Mouse (Mus musculus): ENCODE data around the gene Pou6f2. TPM values are rescaled to one million over a fixed set of nuclear protein-coding genes. Genes with fewer than 3 reads are reported as not detected.

The Pou6f2 gene
- total RNA-seq, 1 experiment = 0.09 TPM

DNA sequence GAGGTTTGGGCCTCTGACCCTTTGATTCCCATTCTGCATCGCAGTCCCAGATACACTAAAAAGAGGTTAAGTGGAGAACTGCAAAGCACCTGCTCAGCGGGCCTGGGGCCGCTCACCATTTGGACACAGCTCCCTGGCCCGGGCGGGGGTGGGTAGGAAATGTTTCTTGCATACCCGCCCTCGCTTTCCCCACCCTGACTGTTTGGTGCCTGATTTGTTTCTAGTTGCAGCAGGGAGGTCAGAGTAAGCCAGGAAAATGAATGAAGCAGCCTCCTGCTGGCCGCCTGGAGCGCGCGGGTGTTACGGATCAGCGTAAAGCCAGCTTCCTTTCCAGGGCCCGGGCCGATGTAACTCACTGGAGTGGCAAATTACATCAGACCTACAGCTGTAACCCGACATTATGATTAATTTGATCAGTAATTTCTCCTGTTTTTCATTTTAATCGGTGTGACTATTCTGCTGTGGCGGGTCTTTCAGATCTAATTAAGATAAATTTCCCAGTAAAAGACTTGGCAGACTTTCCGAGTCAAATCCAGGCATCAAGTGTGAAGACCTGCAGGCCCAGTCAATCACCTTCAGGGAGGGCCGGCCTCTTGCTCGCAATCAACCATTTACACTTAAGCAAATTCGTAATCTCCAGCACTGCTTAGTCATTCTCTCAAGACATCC, 178.8 kb downstream of the Pou6f2 start:
- no peak overlapping the region for H3K9ac ChIP-seq (ENCODE audit: insufficient read depth, low read depth, low read length, poor library complexity, severe bottlenecking)

GRCm38 (mm10) chr13:18211242-18211641, 186.2 kb downstream of the Pou6f2 start:
- Histone ChIP-seq H3K9me3 (ENCODE audit: control insufficient read depth, insufficient read depth, low read depth, low read length) (no peaks in the 10 kb centered on the region), H3K9ac (ENCODE audit: insufficient read depth, low read depth, low read length, poor library complexity, severe bottlenecking) (no peak overlapping the region), H3K4me1 (ENCODE audit: control insufficient read depth in 2 of 2, insufficient read depth in 2 of 2, low read length in 2 of 2, poor library complexity in 1 of 2) (no peaks in the 10 kb centered on the region), H3K4me3 (ENCODE audit: insufficient read depth in 1 of 2, low read depth in 1 of 2, low read length in 2 of 2, poor library complexity in 1 of 2, severe bottlenecking in 1 of 2) (no peak overlapping the region), H3K27ac (ENCODE audit: insufficient read depth, low read depth, low read length, poor library complexity, severe bottlenecking) (no peak overlapping the region), H3K36me3 (ENCODE audit: control insufficient read depth, insufficient read depth, low read length, poor library complexity, severe bottlenecking) (no peaks in the 10 kb centered on the region)
- DNase-seq (ENCODE audit: low read depth, low spot score) = no peak
- in situ Hi-C loops (cut with MboI; ENCODE audit: low sequenced_read_pairs in 2 of 2, unreplicated experiment in 2 of 2) = no loop called here
- no peak for TF ChIP-seq MAFK (IDR thresholded peaks at IDR 0.05; ENCODE audit: insufficient read depth, low read depth, low read length)
- no peak for TF ChIP-seq HCFC1 (IDR thresholded peaks at IDR 0.05; ENCODE audit: borderline replicate concordance, insufficient read depth, low read length)
- no peak for TF ChIP-seq ZNF384 (IDR thresholded peaks at IDR 0.05; ENCODE audit: low read depth, low read length)
- no peak for TF ChIP-seq CHD2 (IDR thresholded peaks at IDR 0.05; ENCODE audit: low read depth, low read length)
- TF ChIP-seq ZC3H11A (IDR thresholded peaks at IDR 0.05; ENCODE audit: borderline replicate concordance, low read depth, low read length) = no peak

More for the DNA sequence above, 178.8 kb downstream of the Pou6f2 start:
- 0 out of 4 replicates have a peak, but pooled peaks cover 0 to 3% of the 10 kb centered on the region in 2 experiments for H3K4me1 ChIP-seq (ENCODE audit: control insufficient read depth in 2 of 2, insufficient read depth in 2 of 2, low read length in 2 of 2, poor library complexity in 1 of 2)
- peak overlapping the region in 1 of 2 experiments; percentile 1; a peak in 1 of 4 replicates for H3K4me3 ChIP-seq (ENCODE audit: insufficient read depth in 1 of 2, low read depth in 1 of 2, low read length in 2 of 2, poor library complexity in 1 of 2, severe bottlenecking in 1 of 2)
- H3K36me3 ChIP-seq (ENCODE audit: control insufficient read depth, insufficient read depth, low read length, poor library complexity, severe bottlenecking) = no peaks in the 10 kb centered on the region; the same call in 1 of the 2 replicates
- H3K9me3 ChIP-seq (ENCODE audit: control insufficient read depth, insufficient read depth, low read depth, low read length) = no peaks in the 10 kb centered on the region
- TF ChIP-seq MAFK (IDR thresholded peaks at IDR 0.05; ENCODE audit: insufficient read depth, low read depth, low read length) (no peak), ZC3H11A (IDR thresholded peaks at IDR 0.05; ENCODE audit: borderline replicate concordance, low read depth, low read length) (no peak), CHD2 (IDR thresholded peaks at IDR 0.05; ENCODE audit: low read depth, low read length) (no peak), ZNF384 (IDR thresholded peaks at IDR 0.05; ENCODE audit: low read depth, low read length) (no peak), HCFC1 (IDR thresholded peaks at IDR 0.05; ENCODE audit: borderline replicate concordance, insufficient read depth, low read length) (no peak)
- in situ Hi-C loops (cut with MboI; ENCODE audit: low sequenced_read_pairs in 2 of 2, unreplicated experiment in 2 of 2) = no loop called here
- peak; percentile 19 for DNase-seq (ENCODE audit: low read depth, low spot score)
- H3K27ac ChIP-seq (ENCODE audit: insufficient read depth, low read depth, low read length, poor library complexity, severe bottlenecking) = no peak overlapping the region

GRCm38 (mm10) chr13:18204476-18205250, 192.8 kb downstream of the Pou6f2 start:
- Histone ChIP-seq H3K4me1 (ENCODE audit: control insufficient read depth in 2 of 2, insufficient read depth in 2 of 2, low read length in 2 of 2, poor library complexity in 1 of 2) (no peaks in the 10 kb centered on the region), H3K27ac (ENCODE audit: insufficient read depth, low read depth, low read length, poor library complexity, severe bottlenecking) (no peak overlapping the region), H3K9me3 (ENCODE audit: control insufficient read depth, insufficient read depth, low read depth, low read length) (no peaks in the 10 kb centered on the region), H3K9ac (ENCODE audit: insufficient read depth, low read depth, low read length, poor library complexity, severe bottlenecking) (no peak overlapping the region), H3K4me3 (ENCODE audit: insufficient read depth in 1 of 2, low read depth in 1 of 2, low read length in 2 of 2, poor library complexity in 1 of 2, severe bottlenecking in 1 of 2) (no peak overlapping the region), H3K36me3 (ENCODE audit: control insufficient read depth, insufficient read depth, low read length, poor library complexity, severe bottlenecking) (no peaks in the 10 kb centered on the region)
- DNase-seq (ENCODE audit: low read depth, low spot score) = no peak
- no peak for TF ChIP-seq ZNF384 (IDR thresholded peaks at IDR 0.05; ENCODE audit: low read depth, low read length)
- in situ Hi-C loops (cut with MboI; ENCODE audit: low sequenced_read_pairs in 2 of 2, unreplicated experiment in 2 of 2) = no loop called here

DNA sequence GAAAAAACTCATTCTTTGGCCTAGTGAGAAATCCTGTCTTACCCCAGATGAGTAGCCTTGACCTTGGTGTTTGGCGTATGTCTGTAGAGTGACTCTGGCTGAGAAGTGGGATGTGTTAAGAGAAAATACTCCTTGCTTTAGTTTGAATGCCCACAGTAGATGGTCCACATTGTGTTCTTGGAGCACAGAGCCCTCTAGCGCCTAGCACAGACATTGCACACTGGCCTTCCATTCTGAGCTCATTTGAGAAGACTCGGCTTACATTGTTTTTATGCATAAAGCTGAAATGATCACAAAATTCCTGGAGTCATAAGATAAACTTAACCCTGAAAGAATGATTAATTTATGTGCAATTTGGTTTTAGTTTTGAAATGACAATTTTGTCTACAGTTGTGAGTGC, 223.5 kb downstream of the Pou6f2 start:
- no peak overlapping the region for H3K9ac ChIP-seq (ENCODE audit: insufficient read depth, low read depth, low read length, poor library complexity, severe bottlenecking)
- H3K4me1 ChIP-seq (ENCODE audit: control insufficient read depth in 2 of 2, insufficient read depth in 2 of 2, low read length in 2 of 2, poor library complexity in 1 of 2) = no peaks in the 10 kb centered on the region
- no peaks in the 10 kb centered on the region for H3K9me3 ChIP-seq (ENCODE audit: control insufficient read depth, insufficient read depth, low read depth, low read length)
- DNase-seq (ENCODE audit: low read depth, low spot score) = peak; percentile 49
- in situ Hi-C loops (cut with MboI; ENCODE audit: low sequenced_read_pairs in 2 of 2, unreplicated experiment in 2 of 2) = no loop called here
- H3K36me3 ChIP-seq (ENCODE audit: control insufficient read depth, insufficient read depth, low read length, poor library complexity, severe bottlenecking) = no peaks in the 10 kb centered on the region
- no peak overlapping the region for H3K4me3 ChIP-seq (ENCODE audit: insufficient read depth in 1 of 2, low read depth in 1 of 2, low read length in 2 of 2, poor library complexity in 1 of 2, severe bottlenecking in 1 of 2)
- H3K27ac ChIP-seq (ENCODE audit: insufficient read depth, low read depth, low read length, poor library complexity, severe bottlenecking) = no peak overlapping the region
- no peak for TF ChIP-seq MAFK (IDR thresholded peaks at IDR 0.05; ENCODE audit: insufficient read depth, low read depth, low read length)
- peak; percentile 69; the same call in 1 of the 2 replicates for TF ChIP-seq ZC3H11A (IDR thresholded peaks at IDR 0.05; ENCODE audit: borderline replicate concordance, low read depth, low read length)

All from ES-E14 (cell line).